Mouse (Mus musculus) erythroblast, adult 5-6 weeks (primary cell): ENCODE measurements around the gene Samd4. TPM values are rescaled to one million over a fixed set of nuclear protein-coding genes. Genes with fewer than 3 reads are reported as not detected.

Experiments used
- ATAC-seq: replicated peaks from 2 replicates; pipeline ENCODE4 v1.8.0; 2016; ENCODE audit warnings: moderate number of reproducible peaks, mild to moderate bottlenecking, moderate TSS enrichment, inconsistent platforms; ENCODE audit not compliant: poor library complexity, low FRiP score, severe bottlenecking
- total RNA-seq, 2 experiments: library from RNA; stranded (forward) in 1 of 2; stranded (reverse) in 1 of 2; fragments of 150-400 nt in 1 of 2; fragments of 200-764, 138-1000 nt in 1 of 2; gene quantifications; 2 replicates each; pipeline versions ENCODE4 v1.2.3 to v1.2.4; 2015 to 2017; ENCODE audit warnings: low replicate concordance in 2 of 2

Samd4 gene
- 5.2 and 7.5 TPM in 2 replicates for total RNA-seq (2015; ENCODE audit: low replicate concordance)
- 4.0 and 11.5 TPM in 2 replicates for total RNA-seq (2017; ENCODE audit: low replicate concordance)

DNA sequence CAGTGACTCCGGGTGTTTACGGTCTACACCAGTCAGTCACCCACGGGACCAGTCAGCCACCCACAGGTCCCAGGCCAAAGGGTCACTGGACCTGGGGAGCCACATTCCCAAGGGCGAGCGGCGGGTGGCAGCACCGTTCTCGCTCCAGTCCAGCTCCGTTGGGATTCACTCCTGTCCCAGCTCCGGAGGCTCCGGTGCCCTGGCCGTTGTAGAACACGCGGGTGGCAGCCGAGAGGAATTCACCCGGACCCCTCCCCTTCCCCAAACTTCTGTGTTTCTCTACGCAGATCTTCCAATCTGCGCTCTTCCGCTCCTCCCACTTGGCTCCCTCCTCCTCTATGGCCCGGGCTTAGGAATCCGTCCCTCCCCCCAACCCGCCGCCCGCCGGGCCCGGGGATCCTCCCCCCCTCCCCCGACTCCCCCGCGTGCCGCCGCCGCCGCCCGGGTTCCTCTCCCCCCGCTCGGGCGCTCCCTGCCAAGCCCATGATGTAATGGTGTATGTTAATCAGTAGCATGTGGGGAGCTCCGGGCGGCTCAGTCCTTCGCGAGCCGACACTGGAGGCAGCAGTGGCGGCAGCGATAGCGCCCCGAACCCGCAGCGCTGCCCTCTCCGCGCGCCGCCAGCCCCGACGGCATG, at the start of gene Samd4:
Samd4 (plus strand) TSS at position 424 of the 637 bp plus-strand sequence.
- 0 out of 2 replicates have a peak, but pooled peaks have one; percentile 27 for ATAC-seq

DNA sequence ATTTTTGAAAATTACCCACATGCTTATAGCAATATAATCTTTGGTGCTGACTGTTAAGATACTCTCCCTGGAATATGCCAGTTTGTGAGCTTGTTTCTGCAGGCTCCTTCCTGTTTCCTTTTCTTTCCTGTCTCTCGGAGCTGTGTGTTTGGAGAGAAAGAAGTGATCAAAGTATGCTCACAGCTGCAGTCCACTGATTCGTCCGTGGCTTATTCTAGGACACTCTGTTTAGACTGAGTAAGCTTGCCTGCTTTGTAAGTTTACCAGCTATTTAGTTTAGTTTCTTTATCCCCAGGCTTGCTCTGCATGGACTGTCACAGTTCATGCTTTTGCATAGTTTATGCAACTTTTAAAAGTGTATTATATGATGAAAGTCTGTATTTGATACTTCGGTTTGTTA, 43.3 kb upstream of the Samd4 start:
- no peak for ATAC-seq

DNA sequence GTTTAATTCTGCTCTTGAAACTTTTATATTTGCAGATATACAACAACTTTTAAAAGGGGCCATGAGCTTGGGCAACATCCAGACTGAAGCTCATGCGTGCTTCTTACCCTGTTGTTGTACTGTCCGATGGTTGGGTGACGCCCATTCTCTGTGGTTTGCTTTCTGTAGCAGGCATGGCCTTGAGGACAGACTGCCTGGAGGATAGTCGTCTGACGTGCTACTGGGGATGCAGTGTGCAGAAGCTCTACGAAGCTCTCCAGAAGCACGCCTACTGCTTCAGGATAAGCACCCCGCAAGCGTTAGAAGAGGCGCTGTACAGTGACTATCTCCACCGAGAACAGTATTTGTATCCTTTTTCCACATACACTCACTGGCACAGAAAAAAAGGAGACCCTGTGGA, 36.9 kb upstream of the Samd4 start:
- no peak for ATAC-seq

- ATAC-seq, result no peak
These were observed 34.5 kb upstream of the Samd4 start for GRCm38 (mm10) chr14:46848063-46848590.

- ATAC-seq, result no peak
These were observed 33.9 kb upstream of the Samd4 start for GRCm38 (mm10) chr14:46848736-46849135.

DNA sequence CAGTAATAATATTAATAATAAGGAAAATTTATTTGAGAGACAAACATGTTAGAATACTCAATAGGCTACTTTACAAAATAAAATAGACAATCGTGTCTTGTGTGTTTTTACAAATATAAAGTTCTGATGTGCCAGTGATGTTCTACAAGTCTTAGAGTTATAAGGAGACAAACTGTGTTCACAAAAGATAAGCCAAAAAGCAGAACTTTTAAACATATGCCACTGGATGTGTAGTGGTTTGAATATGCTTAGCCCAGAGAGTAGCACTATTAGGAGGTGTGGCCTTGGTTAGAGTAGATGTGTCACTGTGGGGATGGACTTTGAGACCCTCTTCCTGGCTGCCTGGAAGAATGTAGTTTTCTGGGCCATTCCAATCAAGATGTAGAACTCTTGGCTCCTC, 32.9 kb upstream of the Samd4 start:
- no peak for ATAC-seq

DNA sequence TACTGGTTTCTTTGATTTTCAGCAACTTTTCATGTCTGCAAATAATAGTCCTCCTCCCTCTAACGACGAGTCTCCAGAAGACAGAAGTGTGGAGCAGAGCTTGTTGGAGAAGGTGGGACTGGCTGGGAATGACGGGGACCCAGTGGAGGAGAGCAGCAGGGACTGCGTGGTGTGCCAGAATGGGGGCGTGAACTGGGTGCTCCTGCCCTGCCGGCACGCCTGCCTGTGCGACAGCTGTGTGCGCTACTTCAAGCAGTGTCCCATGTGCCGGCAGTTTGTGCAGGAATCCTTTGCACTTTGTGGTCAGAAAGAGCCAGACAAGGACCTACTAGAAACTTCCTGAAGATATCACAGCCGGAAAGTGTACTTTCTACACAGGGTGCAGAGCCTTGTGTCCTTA, 29.0 kb upstream of the Samd4 start:
- ATAC-seq, result no peak

DNA sequence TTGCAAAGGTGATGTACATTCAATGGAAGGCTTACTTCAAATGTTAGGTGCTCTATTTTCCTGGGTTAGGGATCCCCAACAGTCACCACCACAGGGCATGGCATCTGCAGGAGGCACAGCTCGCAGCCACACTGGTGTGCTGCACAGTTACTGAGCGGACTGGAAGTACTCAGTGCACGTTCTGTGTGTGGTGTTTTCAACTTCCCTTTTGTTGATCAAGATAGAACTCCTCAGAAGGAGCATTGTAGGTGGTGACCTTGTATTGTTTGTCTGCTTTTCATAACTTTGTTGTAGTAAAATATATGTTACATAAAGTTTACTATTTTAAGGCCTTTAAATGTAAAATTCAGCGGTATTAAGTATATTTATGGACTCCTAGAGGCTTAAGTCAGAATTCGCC, 19.7 kb upstream of the Samd4 start:
- no peak for ATAC-seq

DNA sequence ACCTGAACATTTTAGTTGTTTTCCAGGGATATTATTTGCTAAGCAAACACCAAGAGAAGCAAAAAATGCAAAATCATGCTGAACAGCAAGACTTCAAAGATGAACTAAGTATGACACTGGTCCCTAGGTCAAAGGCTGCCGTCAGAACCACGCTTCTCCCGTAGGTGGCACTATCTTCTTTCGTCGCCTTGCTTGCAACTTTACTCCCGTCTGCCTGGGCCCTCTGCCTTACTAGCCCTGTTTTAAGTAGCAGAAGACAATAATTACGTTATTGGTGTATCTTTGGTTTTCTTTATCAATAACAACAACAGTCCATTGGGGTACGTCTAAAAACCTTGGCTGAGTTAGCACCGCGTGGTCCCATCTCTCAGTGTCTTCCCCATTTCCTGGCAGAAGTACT, 1.7 kb upstream of the Samd4 start:
- ATAC-seq, result no peak

DNA sequence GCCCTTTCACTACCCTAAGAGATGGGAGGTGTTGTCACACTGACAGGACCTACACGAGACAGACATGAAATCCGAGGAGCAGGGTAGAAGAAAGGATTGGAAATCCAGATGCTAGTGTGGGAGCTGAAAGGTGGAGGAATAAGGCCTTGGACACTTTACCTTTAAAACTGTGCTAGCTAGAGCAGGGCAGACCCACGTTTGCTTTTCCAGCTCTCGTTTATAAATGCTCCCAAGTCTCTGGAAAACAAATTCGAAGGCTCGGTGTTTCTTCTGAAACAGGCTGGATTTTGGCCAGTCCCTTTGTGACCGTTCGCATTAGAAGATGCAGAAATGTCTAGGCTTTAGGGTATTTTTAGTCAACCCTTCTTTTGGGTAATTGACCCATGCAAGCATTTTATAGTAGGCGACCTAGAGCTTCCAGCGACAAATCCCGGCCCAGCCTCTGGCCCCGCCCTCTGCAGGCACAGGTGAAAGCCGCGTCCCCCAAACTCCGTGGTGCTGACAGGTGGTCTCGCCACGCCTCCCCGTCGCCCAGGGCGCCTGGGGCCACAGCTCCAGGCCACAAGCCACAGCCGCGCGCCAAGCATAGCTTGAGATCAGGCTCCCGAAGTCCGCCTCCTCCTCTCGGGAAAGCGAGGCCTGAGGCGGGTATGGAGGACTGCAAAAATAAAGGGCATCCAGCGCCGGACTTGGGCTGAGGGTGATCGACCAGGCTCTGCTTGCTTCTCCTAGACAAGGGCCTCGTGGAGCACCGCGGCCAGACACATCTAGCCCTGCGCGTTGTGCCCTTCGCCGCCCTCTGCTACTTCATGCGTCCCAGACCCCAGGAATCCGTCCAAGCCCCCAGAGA, 848 bp upstream of the Samd4 start:
- ATAC-seq, result 0 out of 2 replicates have a peak, but pooled peaks have one; percentile 12

GRCm38 (mm10) chr14:46883068-46883870, 615 bp downstream of the Samd4 start:
- no peak for ATAC-seq

DNA sequence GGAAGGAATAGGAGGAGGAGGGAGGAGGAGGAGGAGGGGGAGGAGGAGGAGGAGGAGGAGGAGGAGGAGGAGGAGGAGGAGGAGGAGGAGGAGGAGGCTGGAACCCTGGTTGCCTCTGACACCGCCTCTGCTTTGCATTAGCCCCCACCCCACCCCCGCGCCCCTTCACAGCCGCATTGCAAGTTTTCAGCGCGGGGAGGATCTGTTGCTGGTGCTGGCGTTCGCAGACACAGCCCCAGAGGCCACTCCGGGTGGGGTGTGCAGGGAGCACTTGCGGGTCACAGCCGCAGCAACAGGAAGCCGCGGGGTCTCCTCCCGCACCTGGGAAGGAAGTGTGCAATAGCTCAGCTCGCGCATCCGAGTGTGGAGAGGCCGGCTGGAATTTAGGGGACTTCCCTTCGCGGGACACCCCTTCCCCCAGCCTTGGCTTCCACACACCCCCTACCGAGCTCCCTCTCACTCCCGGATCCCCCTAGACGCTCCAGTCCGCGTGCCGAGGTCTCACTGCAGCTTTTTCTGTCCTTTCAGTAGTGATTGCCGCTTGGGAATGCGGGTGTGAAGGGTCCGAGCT, 1.3 kb downstream of the Samd4 start:
- ATAC-seq, result no peak

GRCm38 (mm10) chr14:46884701-46885428, 2.2 kb downstream of the Samd4 start:
- ATAC-seq, result no peak

DNA sequence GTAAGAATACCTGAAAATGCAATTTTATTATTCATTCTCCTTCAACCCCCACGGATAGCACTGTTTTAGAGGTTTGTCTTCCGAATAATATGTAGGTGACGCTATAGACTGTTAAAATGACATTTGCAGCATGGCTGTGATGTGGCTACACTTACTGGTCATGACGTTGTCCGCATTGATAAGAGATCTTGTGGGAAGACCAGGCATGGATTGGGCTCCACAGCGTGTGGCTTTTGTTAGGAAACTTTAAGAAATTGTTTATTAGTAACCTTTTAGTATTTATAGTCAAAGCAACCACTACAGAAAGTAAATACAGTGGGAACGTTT, 2.7 kb downstream of the Samd4 start:
- no peak for ATAC-seq

GRCm38 (mm10) chr14:46885891-46886301, 3.2 kb downstream of the Samd4 start:
- ATAC-seq, result no peak

GRCm38 (mm10) chr14:46889096-46889495, 6.4 kb downstream of the Samd4 start:
- ATAC-seq, result no peak

DNA sequence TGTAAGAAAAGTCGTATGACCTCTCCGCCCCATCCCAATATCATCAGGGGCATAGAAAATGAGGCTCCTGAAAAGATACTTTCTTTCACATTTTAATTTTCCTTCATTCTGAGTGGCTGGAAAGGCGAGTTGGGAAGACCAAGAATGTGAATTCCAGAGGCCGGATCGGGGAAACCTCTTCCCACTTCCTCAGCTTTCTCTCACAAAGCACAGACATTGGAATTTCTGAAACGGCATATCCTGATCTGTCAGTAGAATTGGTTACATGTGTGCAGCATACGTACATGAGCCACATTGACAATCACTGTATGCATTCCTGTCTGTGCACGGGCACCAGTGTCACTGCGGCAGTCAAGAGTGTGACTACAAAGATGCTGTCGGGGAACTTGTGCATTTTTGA, 11.3 kb downstream of the Samd4 start:
- no peak for ATAC-seq

DNA sequence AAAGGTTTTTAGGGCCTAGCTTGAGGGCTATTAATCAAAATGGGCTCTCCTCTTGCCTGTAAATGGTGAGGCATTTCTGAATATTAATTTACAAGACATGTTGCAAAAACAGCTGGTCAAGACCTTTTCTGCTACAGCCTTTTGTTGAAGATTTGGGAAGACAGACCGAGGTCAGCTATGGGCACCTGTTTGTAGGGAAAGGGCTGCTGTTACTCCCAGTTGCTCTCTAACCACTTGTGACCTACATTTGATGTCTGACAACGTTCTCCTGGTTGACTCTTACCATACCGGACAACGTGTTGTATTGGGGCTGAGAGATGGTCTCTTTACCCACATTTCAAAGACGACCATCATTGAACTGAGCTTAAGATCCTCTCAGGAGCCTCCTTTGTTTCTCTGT, 15.3 kb downstream of the Samd4 start:
- ATAC-seq, result no peak

GRCm38 (mm10) chr14:46898626-46899025, 16.0 kb downstream of the Samd4 start:
- ATAC-seq, result no peak
